Mouse (Mus musculus) cerebellum, adult 2 months (tissue): ENCODE results near the gene Ntrk1. TPM values are rescaled to one million over a fixed set of nuclear protein-coding genes. Genes with fewer than 3 reads are reported as not detected.

Experiments used
- DNase-seq, 2 experiments: peaks; one replicate each; pipeline ENCODE4 v3.0.0; 2021
- H3K27ac ChIP-seq: fragments of 200-500 bp; 2 replicates; pipeline ENCODE4 v1.5.1; 2012; ENCODE audit warnings: low read length, control low read depth, inconsistent platforms; ENCODE audit not compliant: insufficient read depth
- H3K27me3 ChIP-seq: fragments of 200-500 bp; 2 replicates; pipeline ENCODE4 v1.6.1; 2012; ENCODE audit warnings: inconsistent platforms, mild to moderate bottlenecking, low read length, moderate library complexity; ENCODE audit not compliant: control insufficient read depth, insufficient read depth
- H3K4me1 ChIP-seq: fragments of 200-500 bp; 2 replicates; pipeline ENCODE4 v1.6.1; 2011; ENCODE audit warnings: low read length; ENCODE audit not compliant: control insufficient read depth, insufficient read depth
- H3K4me3 ChIP-seq: fragments of 200-500 bp; replicated peaks from 2 replicates; pipeline ENCODE3; 2011; ENCODE audit warnings: mild to moderate bottlenecking, low read depth, low read length, control low read depth; ENCODE audit not compliant: insufficient read depth
- CTCF ChIP-seq: fragments of 200-500 bp; IDR thresholded peaks from 2 replicates; pipeline ENCODE4 v1.5.1; 2011; ENCODE audit warnings: low read depth, mild to moderate bottlenecking, control low read depth, low read length, moderate library complexity, borderline replicate concordance; ENCODE audit not compliant: insufficient read depth
- POLR2A ChIP-seq: fragments of 200-500 bp; IDR thresholded peaks from 2 replicates; pipeline ENCODE4 v1.6.1; 2011; ENCODE audit warnings: low read length, control low read depth, borderline replicate concordance; ENCODE audit not compliant: insufficient read depth
- WGBS: fragments of 180-500 bp; shearing (Covaris S2); methylation state at CpG from one replicate; pipeline ENCODE4 v1.1.7; 2018; 5-methylcytosine and 5-hydroxymethylcytosine counted together
- polyA plus RNA-seq: library from polyadenylated mRNA; depleted of rRNA; stranded (reverse); fragments of >200 nt; gene quantifications from 2 replicates; pipeline ENCODE4 v1.2.3, GENCODE M21; 2012

Ntrk1 gene
- polyA plus RNA-seq, 1 experiment = 2.8 TPM

- Histone ChIP-seq H3K27me3 (no peaks in the 10 kb centered on the region; the same call in 1 of the 2 replicates), H3K4me3 (no peak overlapping the region), H3K27ac (no peak overlapping the region), H3K4me1 (peaks cover 5% of the 10 kb centered on the region; the same call in 1 of the 2 replicates)
- WGBS = 17% methylated on average over 5 of the region's 5 CpGs
- peak; percentile 35 to 53 for DNase-seq
- TF ChIP-seq POLR2A (no peak), CTCF (no peak)
These were observed 6.7 kb upstream of the Ntrk1 start for GRCm38 (mm10) chr3:87801681-87802080.

- WGBS = 4% methylated on average over 29 of the region's 29 CpGs
- no peak for DNase-seq
These were observed 1.9 kb upstream of the Ntrk1 start, which contains the start of gene Insrr for GRCm38 (mm10) chr3:87796736-87797334. Insrr (plus strand) TSS chr3:87796951.

GRCm38 (mm10) chr3:87795336-87796277 lies 645 bp upstream of the Ntrk1 start:
- 15% methylated on average over 33 of the region's 33 CpGs for WGBS
- H3K4me3 ChIP-seq = peak overlapping the region; percentile 6
- H3K4me1 ChIP-seq = no peaks in the 10 kb centered on the region
- TF ChIP-seq POLR2A (no peak), CTCF (peak; percentile 64)
- peaks cover 6% of the 10 kb centered on the region; the same call in 1 of the 2 replicates for H3K27me3 ChIP-seq
- peak; percentile 32 to 41 for DNase-seq
- H3K27ac ChIP-seq = no peak overlapping the region

More at GRCm38 (mm10) chr3:87796736-87797334, 1.9 kb upstream of the Ntrk1 start, which contains the start of gene Insrr:
- Histone ChIP-seq H3K4me3 (peak within 1 kb of the TSS; percentile 6), H3K27me3 (peaks cover 6% of the 10 kb centered on the region; the same call in 1 of the 2 replicates), H3K27ac (no peak within 1 kb of the TSS), H3K4me1 (peaks cover 5% of the 10 kb centered on the region; the same call in 1 of the 2 replicates)
- no peak for TF ChIP-seq POLR2A
- TF ChIP-seq CTCF = no peak

- H3K27ac ChIP-seq = no peak overlapping the region
- TF ChIP-seq CTCF (no peak), POLR2A (no peak)
- peaks cover 2% of the 10 kb centered on the region; the same call in 1 of the 2 replicates for H3K27me3 ChIP-seq
- H3K4me3 ChIP-seq = no peak overlapping the region
- 40% methylated on average over 5 of the region's 5 CpGs for WGBS
- H3K4me1 ChIP-seq = no peaks in the 10 kb centered on the region
- no peak for DNase-seq
These were observed 5.2 kb downstream of the Ntrk1 start for GRCm38 (mm10) chr3:87789768-87790167.

- no peak for TF ChIP-seq POLR2A
- TF ChIP-seq CTCF = no peak
- H3K27ac ChIP-seq = no peak overlapping the region
- H3K4me1 ChIP-seq = no peaks in the 10 kb centered on the region
- DNase-seq = no peak
- H3K27me3 ChIP-seq = no peaks in the 10 kb centered on the region; the same call in 1 of the 2 replicates
- WGBS = 65% methylated on average over 1 of the region's 1 CpGs
- no peak overlapping the region for H3K4me3 ChIP-seq
These were observed 5.7 kb downstream of the Ntrk1 start for GRCm38 (mm10) chr3:87789248-87789647.

DNA sequence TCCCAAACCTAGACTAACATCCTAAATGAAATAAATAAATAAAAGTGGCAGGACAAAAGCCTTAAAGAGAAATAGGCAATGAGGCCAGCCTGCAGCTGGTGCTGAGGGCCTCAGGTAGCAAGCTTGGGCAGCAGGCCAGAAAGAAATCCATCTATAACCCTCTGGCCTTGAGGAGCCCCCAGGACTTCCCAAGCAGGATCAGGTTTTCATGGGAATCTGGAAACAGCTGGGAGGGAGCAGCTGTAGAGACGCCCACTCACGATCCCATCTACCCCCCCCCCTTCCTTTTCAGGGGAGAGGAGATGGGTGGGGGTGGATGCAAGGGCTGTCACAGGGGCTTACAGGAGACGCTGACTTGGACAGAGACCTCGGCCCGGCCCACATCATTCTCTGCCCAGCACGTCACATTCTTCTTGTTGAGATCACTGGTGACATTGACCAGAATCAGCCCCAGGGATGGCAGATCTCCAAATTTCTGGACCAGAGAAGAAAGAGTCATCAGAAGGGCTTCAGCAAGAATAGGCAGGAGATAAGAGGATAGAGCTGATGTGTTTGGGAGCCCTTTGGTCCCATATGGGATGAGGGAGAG lies 9.2 kb downstream of the Ntrk1 start:
- no peak for DNase-seq
- TF ChIP-seq CTCF (no peak), POLR2A (no peak)

GRCm38 (mm10) chr3:87785156-87785555 lies 9.8 kb downstream of the Ntrk1 start:
- H3K27ac ChIP-seq = no peak overlapping the region
- H3K4me1 ChIP-seq = no peaks in the 10 kb centered on the region
- no peak overlapping the region for H3K4me3 ChIP-seq
- H3K27me3 ChIP-seq = no peaks in the 10 kb centered on the region
- TF ChIP-seq CTCF = no peak
- no peak for TF ChIP-seq POLR2A
- WGBS = 93% methylated on average over 5 of the region's 5 CpGs
- no peak for DNase-seq

More for the DNA sequence above, 9.2 kb downstream of the Ntrk1 start:
- Histone ChIP-seq H3K4me1 (no peaks in the 10 kb centered on the region), H3K4me3 (no peak overlapping the region), H3K27ac (no peak overlapping the region), H3K27me3 (no peaks in the 10 kb centered on the region)
- WGBS = 25% methylated on average over 6 of the region's 6 CpGs
